Comparison of ENCODE assay signal across 12 mouse cellular contexts in genomic region chr12:108536461-108536860, GRCm38 (mm10). TPM values are rescaled to one million over a fixed set of nuclear protein-coding genes. Genes with fewer than 3 reads are reported as not detected.
A peak's percentile ranks its signal among the peaks of the same experiment; 100 is the strongest.
DNase-seq lines count a peak whose midpoint lies in the region; ATAC-seq and TF ChIP-seq lines count a peak whose summit lies in the region.
"Had no signal": no experiment of that assay in that cellular context is flagged by ENCODE, and none has a peak within 500 bp of the region (broad histone marks: within the 10 kb centered on the region; RNA-seq: fewer than 3 reads in every experiment).

No protein-coding gene starts in this region.

- intact Hi-C loops in gastrocnemius, adult 2 months (cut with DNase I), result no loop called here

- no peak overlapping the region for H3K27ac ChIP-seq in gastrocnemius, adult 2 months
- no peak overlapping the region for H3K27ac ChIP-seq in midbrain, postnatal 0 days (ENCODE audit: low read depth, low read length)
- no peak overlapping the region for H3K27ac ChIP-seq in midbrain, embryonic 10.5 days (replicated peaks)
- H3K27ac ChIP-seq: forebrain, embryonic 10.5 days; liver, embryonic 15.5 days; neural tube, embryonic 13.5 days had no signal

- H3K27me3 ChIP-seq in midbrain, postnatal 0 days (ENCODE audit: insufficient read depth, low read length), result no peaks in the 10 kb centered on the region
- no peaks in the 10 kb centered on the region for H3K27me3 ChIP-seq in midbrain, embryonic 10.5 days (ENCODE audit: low read depth, poor library complexity, severe bottlenecking)
- H3K27me3 ChIP-seq in splenic B cell, adult 2 months (ENCODE audit: control insufficient read depth, insufficient read depth, low read length, poor library complexity, severe bottlenecking), result no peaks in the 10 kb centered on the region
- H3K27me3 ChIP-seq: neural tube, embryonic 13.5 days had no signal

- no peak overlapping the region for H3K4me3 ChIP-seq in gastrocnemius, adult 2 months
- no peak overlapping the region for H3K4me3 ChIP-seq in midbrain, postnatal 0 days (ENCODE audit: low read depth, low read length)
- no peak overlapping the region for H3K4me3 ChIP-seq in midbrain, embryonic 10.5 days
- H3K4me3 ChIP-seq: forebrain, embryonic 10.5 days; liver, embryonic 15.5 days; neural tube, embryonic 13.5 days had no signal

- DNase-seq in gastrocnemius, adult 2 months, result no peak
- DNase-seq in gastrocnemius, adult 18-20 months (ENCODE audit: low spot score), result no peak
- DNase-seq in midbrain, postnatal 0 days (ENCODE audit: low spot score), result no peak
- DNase-seq in midbrain, embryonic 10.5 days (ENCODE audit: low spot score), result no peak
- no peak for DNase-seq in brain, embryonic 14.5 days (ENCODE audit: low read depth)
- peak; percentile 19 for DNase-seq in splenic B cell, adult 2 months (ENCODE audit: low read depth, low spot score)
- DNase-seq in gastrocnemius, postnatal 4 days (ENCODE audit: low spot score in 2 of 2), result no peak
- DNase-seq in adrenal gland, adult 2 months, result no peak
- DNase-seq: cerebellum, adult 8-10 months had no signal

- no peak for ATAC-seq in midbrain, postnatal 0 days (ENCODE audit: low FRiP score)

- no peak overlapping the region for H3K9ac ChIP-seq in midbrain, postnatal 0 days (replicated peaks; ENCODE audit: low read length, poor library complexity, severe bottlenecking)
- H3K9ac ChIP-seq: liver, embryonic 15.5 days; neural tube, embryonic 13.5 days had no signal

- peaks cover 36% of the 10 kb centered on the region for H3K36me3 ChIP-seq in midbrain, postnatal 0 days (ENCODE audit: insufficient read depth, low read length)
- H3K36me3 ChIP-seq in midbrain, embryonic 10.5 days, result peaks cover 85% of the 10 kb centered on the region
- H3K36me3 ChIP-seq in splenic B cell, adult 2 months (ENCODE audit: control insufficient read depth, insufficient read depth, low read length, poor library complexity, severe bottlenecking), result no peaks in the 10 kb centered on the region
- H3K36me3 ChIP-seq: liver, embryonic 15.5 days had no signal

- H3K4me2 ChIP-seq in midbrain, postnatal 0 days (ENCODE audit: low read depth, low read length, poor library complexity, severe bottlenecking), result no peak overlapping the region
- H3K4me2 ChIP-seq: liver, embryonic 15.5 days; neural tube, embryonic 13.5 days had no signal

- 77% methylated on average over 10 of the region's 10 CpGs for WGBS in midbrain, postnatal 0 days
- WGBS in midbrain, embryonic 10.5 days, result 74% methylated on average over 10 of the region's 10 CpGs

- H3K9me3 ChIP-seq in midbrain, postnatal 0 days (ENCODE audit: low read length), result no peaks in the 10 kb centered on the region
- no peaks in the 10 kb centered on the region for H3K9me3 ChIP-seq in midbrain, embryonic 10.5 days (replicated peaks)
- H3K9me3 ChIP-seq: forebrain, embryonic 10.5 days; liver, embryonic 15.5 days; neural tube, embryonic 13.5 days had no signal

- no peaks in the 10 kb centered on the region for H3K4me1 ChIP-seq in midbrain, postnatal 0 days (ENCODE audit: insufficient read depth, low read length)
- no peaks in the 10 kb centered on the region for H3K4me1 ChIP-seq in midbrain, embryonic 10.5 days
- H3K4me1 ChIP-seq: liver, embryonic 15.5 days; neural tube, embryonic 13.5 days had no signal

- peak; percentile 71 for TF ChIP-seq CTCF in gastrocnemius, adult 2 months (IDR thresholded peaks at IDR 0.05)
- TF ChIP-seq CTCF in midbrain, postnatal 0 days (IDR thresholded peaks at IDR 0.05), result peak; percentile 68
- TF ChIP-seq CTCF in brain, embryonic 14.5 days (IDR thresholded peaks at IDR 0.05; ENCODE audit: borderline replicate concordance, extremely low read depth, insufficient read depth, insufficient read length), result peak; percentile 71

- TF ChIP-seq POLR2A in brain, embryonic 14.5 days (IDR thresholded peaks at IDR 0.05; ENCODE audit: borderline replicate concordance, extremely low read depth, insufficient read depth, insufficient read length, poor library complexity, severe bottlenecking), result no peak

RNA-seq across cellular contexts. Expression of gene Evl, which starts 18.1 kb away (rescaled TPM):
- 10 to 100 TPM in 1 of 2 experiments, 1 to 10 TPM in 1; 10.0 to 17.7 TPM for total RNA-seq in gastrocnemius, adult 2 months (2021)
- 1 to 10 TPM; 8.0 to 9.7 TPM for total RNA-seq in gastrocnemius, adult 18-20 months (2021)
- 230 and 255 TPM in 2 replicates for total RNA-seq in midbrain, postnatal 0 days (2014; rRNA removed)
- polyA plus RNA-seq in midbrain, postnatal 0 days (2015; fragmentation: Nextera tagmentation; extraction: Ambion mirVana), result 285 and 290 TPM in 2 replicates
- polyA plus RNA-seq in midbrain, embryonic 10.5 days (2016; fragmentation: Nextera tagmentation; extraction: Ambion mirVana), result 57.7 and 75.0 TPM in 2 replicates
- 432 and 459 TPM in 2 replicates for polyA plus RNA-seq in brain, embryonic 14.5 days (2012; rRNA removed)
- total RNA-seq in gastrocnemius, postnatal 4 days (2021), result 10 to 100 TPM; 77.1 to 80.7 TPM
- 10 to 100 TPM; 39.1 to 48.5 TPM for total RNA-seq in adrenal gland, adult 2 months (2021)
- polyA plus RNA-seq in adrenal gland, adult 2 months (2012; rRNA removed), result 18.6 and 27.8 TPM in 2 replicates
